Mouse (Mus musculus): ENCODE results near the gene Pzp.

GRCm38 (mm10) chr6:128437288-128437687, 89.2 kb downstream of the Pzp start:
- no peak for TF ChIP-seq EP300 (IDR thresholded peaks at IDR 0.05; ENCODE audit: low read depth)
- TF ChIP-seq CTCF (IDR thresholded peaks at IDR 0.05; ENCODE audit: low read depth): no peak

All from liver, postnatal 0 days (tissue).